Comparison of ENCODE assay signal across 10 mouse cellular contexts in the genomic region with DNA sequence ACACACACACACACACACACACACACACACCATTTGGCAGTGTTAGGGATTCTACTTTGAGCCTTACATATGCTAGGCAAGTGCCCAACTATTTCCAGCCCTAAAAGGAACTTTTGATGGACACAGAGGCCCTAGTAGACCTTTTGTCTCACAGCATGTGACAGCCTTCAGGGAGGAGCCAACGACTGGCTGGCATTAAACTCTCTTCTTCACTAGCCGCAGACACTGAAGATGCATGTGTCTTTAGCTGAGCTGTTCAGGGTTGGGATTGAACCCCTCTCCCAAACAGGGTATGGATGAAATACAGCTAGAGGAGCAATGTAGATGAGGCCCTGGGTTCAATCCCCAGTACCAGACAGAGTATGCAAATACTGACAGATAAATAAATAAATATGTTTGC.
DNase-seq lines count a peak whose midpoint lies in the region; ATAC-seq and TF ChIP-seq lines count a peak whose summit lies in the region.
"Had no signal": no experiment of that assay in that cellular context is flagged by ENCODE, and none has a peak within 500 bp of the region (broad histone marks: within the 10 kb centered on the region; RNA-seq: fewer than 3 reads in every experiment).

No protein-coding gene starts in this region.

- H3K36me3 ChIP-seq in CH12.LX (replicated peaks in 1 of 2; ENCODE audit: control insufficient read depth in 1 of 2, insufficient read depth in 1 of 2, low read length in 1 of 2) = peaks cover 10 to 24% of the 10 kb centered on the region in 2 experiments
- no peaks in the 10 kb centered on the region for H3K36me3 ChIP-seq in forebrain, postnatal 0 days (ENCODE audit: insufficient read depth)
- no peaks in the 10 kb centered on the region for H3K36me3 ChIP-seq in intestine, embryonic 16.5 days (ENCODE audit: control insufficient read depth, insufficient read depth, low read length)
- H3K36me3 ChIP-seq in neural tube, embryonic 15.5 days = no peaks in the 10 kb centered on the region
- H3K36me3 ChIP-seq: hindbrain, embryonic 15.5 days had no signal

- no peak for ATAC-seq in forebrain, postnatal 0 days
- ATAC-seq in intestine, embryonic 16.5 days = no peak
- no peak for ATAC-seq in neural tube, embryonic 15.5 days (ENCODE audit: low FRiP score)
- ATAC-seq in megakaryocyte-erythroid progenitor cell, adult 5-6 weeks (replicated peaks; ENCODE audit: low FRiP score, low TSS enrichment, poor library complexity, severe bottlenecking) = no peak

- WGBS in forebrain, postnatal 0 days = 21% methylated on average over 2 of the region's 2 CpGs
- WGBS in intestine, embryonic 16.5 days = 27% methylated on average over 2 of the region's 2 CpGs
- 23% methylated on average over 2 of the region's 2 CpGs for WGBS in neural tube, embryonic 15.5 days

- no peak for TF ChIP-seq CTCF in CH12.LX (conservative IDR thresholded peaks at IDR 0.05 in 1 of 2, IDR thresholded peaks at IDR 0.05 in 1 of 2; ENCODE audit: low read depth in 2 of 2, low read length in 2 of 2)
- no peak for TF ChIP-seq CTCF in forebrain, postnatal 0 days (IDR thresholded peaks at IDR 0.05; ENCODE audit: low read depth)

- peaks cover 68% of the 10 kb centered on the region for H3K79me2 ChIP-seq in CH12.LX (replicated peaks; ENCODE audit: control insufficient read depth, extremely low read depth, insufficient read depth, poor library complexity, severe bottlenecking)

- no peaks in the 10 kb centered on the region for H3K9me3 ChIP-seq in CH12.LX (replicated peaks; ENCODE audit: low read length)
- H3K9me3 ChIP-seq in forebrain, postnatal 0 days (ENCODE audit: low read length) = no peaks in the 10 kb centered on the region
- no peaks in the 10 kb centered on the region for H3K9me3 ChIP-seq in intestine, embryonic 16.5 days (ENCODE audit: control insufficient read depth, low read length)
- H3K9me3 ChIP-seq in neural tube, embryonic 15.5 days (replicated peaks) = no peaks in the 10 kb centered on the region
- H3K9me3 ChIP-seq: hindbrain, embryonic 15.5 days had no signal

- dilution Hi-C loops in CH12.LX (cut with MboI; ENCODE audit: extremely low pct_ligation_motif_present, extremely low pct_unique_long_range_greater_than_20kb, low sequenced_read_pairs) = no loop called here

- in situ Hi-C loops in CH12.LX (cut with MboI; ENCODE audit: low pct_ligation_motif_present, low pct_unique_long_range_greater_than_20kb, low sequenced_read_pairs) = no loop called here

- H3K4me3 ChIP-seq in CH12.LX (replicated peaks in 1 of 3; ENCODE audit: low read depth in 2 of 3, low read length in 2 of 3, poor library complexity in 1 of 3) = peak overlapping the region; percentile 74 to 86 (median 85)
- H3K4me3 ChIP-seq in forebrain, postnatal 0 days (ENCODE audit: low read depth, low read length) = no peak overlapping the region
- no peak overlapping the region for H3K4me3 ChIP-seq in intestine, embryonic 16.5 days (ENCODE audit: low read length)
- no peak overlapping the region for H3K4me3 ChIP-seq in neural tube, embryonic 15.5 days (replicated peaks)
- H3K4me3 ChIP-seq: hindbrain, embryonic 15.5 days had no signal

- H3K4me1 ChIP-seq in CH12.LX (ENCODE audit: control insufficient read depth in 1 of 2, insufficient read depth in 2 of 2) = peaks cover 16 to 54% of the 10 kb centered on the region in 2 experiments
- peaks cover 7% of the 10 kb centered on the region for H3K4me1 ChIP-seq in forebrain, postnatal 0 days (ENCODE audit: insufficient read depth)
- H3K4me1 ChIP-seq in intestine, embryonic 16.5 days (ENCODE audit: control insufficient read depth, insufficient read depth, low read length) = peaks cover 33% of the 10 kb centered on the region
- peaks cover 25% of the 10 kb centered on the region for H3K4me1 ChIP-seq in neural tube, embryonic 15.5 days

- DNase-seq in heart, adult 18-20 months = peak; percentile 45 to 55
- DNase-seq in heart, postnatal 25 days (ENCODE audit: low spot score) = no peak
- DNase-seq in CH12.LX (ENCODE audit: extremely low read depth) = peak; percentile 39
- DNase-seq in forebrain, postnatal 0 days = no peak
- no peak for DNase-seq in layer of hippocampus, postnatal 25 days (ENCODE audit: extremely low spot score in 1 of 2, low spot score in 1 of 2)
- DNase-seq: right cerebral cortex, postnatal 14 days had no signal

- intact Hi-C loops in heart, postnatal 25 days (cut with DNase I) = loop anchor here (5.0 kb wide), 1 partner anchor 62 kb away; no protein-coding TSS in a partner anchor

- TF ChIP-seq EP300 in CH12.LX (IDR thresholded peaks at IDR 0.05; ENCODE audit: low read length) = no peak

- H3K27me3 ChIP-seq in CH12.LX (replicated peaks) = no peaks in the 10 kb centered on the region
- H3K27me3 ChIP-seq in forebrain, postnatal 0 days (ENCODE audit: insufficient read depth, low read length) = no peaks in the 10 kb centered on the region
- no peaks in the 10 kb centered on the region for H3K27me3 ChIP-seq in intestine, embryonic 16.5 days (replicated peaks; ENCODE audit: control insufficient read depth, insufficient read depth, low read length)
- peaks cover 4% of the 10 kb centered on the region; the same call in 1 of the 2 replicates for H3K27me3 ChIP-seq in neural tube, embryonic 15.5 days (replicated peaks)

- peak overlapping the region; percentile 93 for H3K4me2 ChIP-seq in CH12.LX (ENCODE audit: insufficient read depth, low read depth, poor library complexity, severe bottlenecking)
- H3K4me2 ChIP-seq in forebrain, postnatal 0 days (ENCODE audit: low read depth) = 0 out of 2 replicates have a peak overlapping the region, but pooled peaks have one; percentile 8
- peak overlapping the region; percentile 66; the same call in 1 of the 2 replicates for H3K4me2 ChIP-seq in intestine, embryonic 16.5 days (ENCODE audit: low read depth, low read length)
- no peak overlapping the region for H3K4me2 ChIP-seq in neural tube, embryonic 15.5 days

- H3K9ac ChIP-seq in CH12.LX (ENCODE audit: insufficient read depth, low read depth) = peak overlapping the region; percentile 89
- no peak overlapping the region for H3K9ac ChIP-seq in forebrain, postnatal 0 days
- 0 out of 2 replicates have a peak overlapping the region, but pooled peaks have one; percentile 9 for H3K9ac ChIP-seq in intestine, embryonic 16.5 days (ENCODE audit: low read depth, low read length)
- H3K9ac ChIP-seq in neural tube, embryonic 15.5 days (replicated peaks) = no peak overlapping the region
- H3K9ac ChIP-seq: hindbrain, embryonic 15.5 days had no signal

- TF ChIP-seq POLR2A in CH12.LX (IDR thresholded peaks at IDR 0.05; ENCODE audit: low read depth, low read length) = no peak; the same call in 1 of the 2 replicates

- no peak for TF ChIP-seq RAD21 in CH12.LX (IDR thresholded peaks at IDR 0.05; ENCODE audit: low read depth, low read length)

- peak overlapping the region; percentile 47; the same call in 1 of the 2 replicates for H3K27ac ChIP-seq in CH12.LX (ENCODE audit: insufficient read depth, low read depth)
- no peak overlapping the region for H3K27ac ChIP-seq in forebrain, postnatal 0 days (ENCODE audit: low read depth, low read length)
- peak overlapping the region; percentile 60 for H3K27ac ChIP-seq in intestine, embryonic 16.5 days (ENCODE audit: low read length)
- no peak overlapping the region for H3K27ac ChIP-seq in neural tube, embryonic 15.5 days (replicated peaks)
- H3K27ac ChIP-seq: hindbrain, embryonic 15.5 days had no signal

TF ChIP-seq in CH12.LX, 34 proteins besides CTCF, POLR2A, EP300 and RAD21:
- peak; percentile 41; the same call in 1 of the 2 replicates for TF ChIP-seq TCF12 (IDR thresholded peaks at IDR 0.05; ENCODE audit: low read depth, low read length)
- TF ChIP-seq USF2 (conservative IDR thresholded peaks at IDR 0.05; ENCODE audit: low read depth, low read length) = no peak
- peak; percentile 72; the same call in 1 of the 2 replicates for TF ChIP-seq ZMIZ1 (IDR thresholded peaks at IDR 0.05; ENCODE audit: low read depth, low read length)
- peak; percentile 68; the same call in 1 of the 2 replicates for TF ChIP-seq TBP (conservative IDR thresholded peaks at IDR 0.05; ENCODE audit: low read depth, low read length)
- no peak for TF ChIP-seq E2F4 (IDR thresholded peaks at IDR 0.05; ENCODE audit: insufficient replicate concordance, low read depth, low read length)
- peak; percentile 27 for TF ChIP-seq USF1 (IDR thresholded peaks at IDR 0.05; ENCODE audit: low read depth, low read length)
- TF ChIP-seq CHD2 (IDR thresholded peaks at IDR 0.05; ENCODE audit: low read length) = no peak
- TF ChIP-seq MYC (IDR thresholded peaks at IDR 0.05; ENCODE audit: low read depth, low read length) = 0 out of 2 replicates have a peak, but pooled peaks have one; percentile 17
- TF ChIP-seq MAZ (IDR thresholded peaks at IDR 0.05; ENCODE audit: low read depth, low read length) = no peak

Comparison
In these comparisons a context has a peak if more than half of its experiments do, and no peak if none do; other contexts are left out.
1. DNase-seq: peak in heart, adult 18-20 months (2 of 2) and CH12.LX (single experiment); none in heart, postnatal 25 days (single experiment), forebrain, postnatal 0 days (single experiment) and layer of hippocampus, postnatal 25 days (0 of 2).
2. H3K27ac ChIP-seq: peak in CH12.LX (single experiment) and intestine, embryonic 16.5 days (single experiment); none in forebrain, postnatal 0 days (single experiment) and neural tube, embryonic 15.5 days (single experiment).
3. H3K4me3 ChIP-seq: peak in CH12.LX (3 of 3); none in forebrain, postnatal 0 days (single experiment), intestine, embryonic 16.5 days (single experiment) and neural tube, embryonic 15.5 days (single experiment).
4. H3K9ac ChIP-seq: peak in CH12.LX (single experiment) and intestine, embryonic 16.5 days (single experiment); none in forebrain, postnatal 0 days (single experiment) and neural tube, embryonic 15.5 days (single experiment).